Mouse (Mus musculus) hindbrain, embryonic 16.5 days (tissue): ENCODE measurements at regions not wholly inside any gene's neighbourhood (a gene's known extent, or its start where the extent isn't known, plus 50 kb on each side); places are given as distances from the start of the nearest gene placed in this dataset.
A peak's percentile ranks its signal among the peaks of the same experiment; 100 is the strongest.

Experiments used
- ATAC-seq: fragments of 200-750 bp; cut with Nextera tagmentation; 2 replicates; pipeline ENCODE4 v1.8.0; 2017; ENCODE audit warnings: moderate TSS enrichment, moderate library complexity
- H3K27ac ChIP-seq: fragments of 300-500 bp; sonication (generic); 2 replicates; pipeline ENCODE4 v1.5.1; 2014; ENCODE audit warnings: low read depth, mild to moderate bottlenecking, control low read depth, low read length, moderate library complexity
- H3K27me3 ChIP-seq: fragments of 300-500 bp; sonication (generic); replicated peaks from 2 replicates; pipeline ENCODE4 v1.6.1; 2014; ENCODE audit warnings: low read length; ENCODE audit not compliant: control insufficient read depth, insufficient read depth
- H3K36me3 ChIP-seq: fragments of 300-500 bp; sonication (generic); 2 replicates; pipeline ENCODE4 v1.6.1; 2014; ENCODE audit warnings: mild to moderate bottlenecking, low read length, moderate library complexity, mixed read lengths; ENCODE audit not compliant: control insufficient read depth, insufficient read depth
- H3K4me1 ChIP-seq: fragments of 300-500 bp; sonication (generic); 2 replicates; pipeline ENCODE4 v1.6.1; 2014; ENCODE audit warnings: low read depth, low read length; ENCODE audit not compliant: control insufficient read depth, insufficient read depth
- H3K4me2 ChIP-seq: fragments of 300-500 bp; sonication (generic); 2 replicates; pipeline ENCODE4 v1.6.1; 2014; ENCODE audit warnings: mild to moderate bottlenecking, low read length, control low read depth, moderate library complexity
- H3K4me3 ChIP-seq: fragments of 300-500 bp; sonication (generic); 2 replicates; pipeline ENCODE4 v1.5.1; 2014; ENCODE audit warnings: mild to moderate bottlenecking, low read length, control low read depth, moderate library complexity
- H3K9ac ChIP-seq: fragments of 300-500 bp; sonication (generic); 2 replicates; pipeline ENCODE4 v1.6.1; 2014; ENCODE audit warnings: low read depth, mild to moderate bottlenecking, control low read depth, low read length, moderate library complexity
- H3K9me3 ChIP-seq: fragments of 300-500 bp; sonication (generic); 2 replicates; pipeline ENCODE4 v1.6.1; 2014; ENCODE audit warnings: mild to moderate bottlenecking, low read length, moderate library complexity; ENCODE audit not compliant: control insufficient read depth
- WGBS: fragments of 180-500 bp; shearing (Covaris S2); extraction: QIAGEN DNeasy Blood & Tissue Kit; methylation state at CpG from one replicate; pipeline ENCODE4 v1.1.7; 2014; 5-methylcytosine and 5-hydroxymethylcytosine counted together

- Histone ChIP-seq H3K9me3 (no peaks in the 10 kb centered on the region), H3K27ac (no peak overlapping the region), H3K36me3 (no peaks in the 10 kb centered on the region), H3K9ac (no peak overlapping the region), H3K27me3 (no peaks in the 10 kb centered on the region), H3K4me2 (no peak overlapping the region), H3K4me3 (no peak overlapping the region), H3K4me1 (no peaks in the 10 kb centered on the region)
- ATAC-seq = no peak
- WGBS = 32% methylated on average over 7 of the region's 7 CpGs
Measured at GRCm38 (mm10) chr5:116714256-116714655, 122.6 kb upstream of the Srrm4 start.

GRCm38 (mm10) chr5:116712056-116712455, 120.4 kb upstream of the Srrm4 start:
- Histone ChIP-seq H3K4me3 (no peak overlapping the region), H3K36me3 (no peaks in the 10 kb centered on the region), H3K9me3 (no peaks in the 10 kb centered on the region), H3K27ac (no peak overlapping the region), H3K27me3 (no peaks in the 10 kb centered on the region), H3K4me2 (no peak overlapping the region), H3K9ac (no peak overlapping the region), H3K4me1 (no peaks in the 10 kb centered on the region)
- WGBS = 66% methylated on average over 3 of the region's 3 CpGs
- ATAC-seq = no peak

- Histone ChIP-seq H3K4me1 (no peaks in the 10 kb centered on the region), H3K9me3 (no peaks in the 10 kb centered on the region), H3K36me3 (no peaks in the 10 kb centered on the region), H3K4me2 (no peak overlapping the region), H3K27me3 (no peaks in the 10 kb centered on the region), H3K9ac (no peak overlapping the region), H3K27ac (no peak overlapping the region), H3K4me3 (no peak overlapping the region)
- WGBS = 33% methylated on average over 6 of the region's 6 CpGs
- ATAC-seq = no peak
Measured at GRCm38 (mm10) chr5:116708505-116708904, 116.9 kb upstream of the Srrm4 start.

GRCm38 (mm10) chr5:116662466-116662865, 70.8 kb upstream of the Srrm4 start:
- Histone ChIP-seq H3K9ac (no peak overlapping the region), H3K4me3 (no peak overlapping the region), H3K4me1 (no peaks in the 10 kb centered on the region), H3K9me3 (no peaks in the 10 kb centered on the region), H3K36me3 (no peaks in the 10 kb centered on the region), H3K4me2 (no peak overlapping the region), H3K27me3 (no peaks in the 10 kb centered on the region), H3K27ac (peak overlapping the region; percentile 0; the same call in 1 of the 2 replicates)
- ATAC-seq = 0 out of 2 replicates have a peak, but pooled peaks have one; percentile 42
- 30% methylated on average over 5 of the region's 5 CpGs for WGBS

GRCm38 (mm10) chr5:116661851-116662250, 70.2 kb upstream of the Srrm4 start:
- Histone ChIP-seq H3K9ac (no peak overlapping the region), H3K36me3 (no peaks in the 10 kb centered on the region), H3K4me3 (no peak overlapping the region), H3K27ac (peak overlapping the region; percentile 0; the same call in 1 of the 2 replicates), H3K27me3 (no peaks in the 10 kb centered on the region), H3K9me3 (no peaks in the 10 kb centered on the region), H3K4me1 (no peaks in the 10 kb centered on the region), H3K4me2 (no peak overlapping the region)
- no peak; the same call in 1 of the 2 replicates for ATAC-seq
- 15% methylated on average over 2 of the region's 2 CpGs for WGBS

GRCm38 (mm10) chr5:116654486-116655420, 63.1 kb upstream of the Srrm4 start:
- ATAC-seq = no peak
- Histone ChIP-seq H3K9ac (no peak overlapping the region), H3K4me3 (no peak overlapping the region), H3K4me1 (no peaks in the 10 kb centered on the region), H3K27me3 (no peaks in the 10 kb centered on the region), H3K36me3 (no peaks in the 10 kb centered on the region), H3K27ac (no peak overlapping the region), H3K4me2 (no peak overlapping the region), H3K9me3 (no peaks in the 10 kb centered on the region)
- 73% methylated on average over 17 of the region's 17 CpGs for WGBS
